Mouse (Mus musculus) effector memory CD4-positive, alpha-beta T cell, adult 7 months (primary cell): ENCODE measurements around the gene Lnp1. TPM values are rescaled to one million over a fixed set of nuclear protein-coding genes. Genes with fewer than 3 reads are reported as not detected.

Experiments
- polyA plus RNA-seq: library from polyadenylated mRNA; unstranded; fragments of 100-300 nt; shearing (Covaris generic); gene quantifications from one replicate; pipeline ENCODE4 v1.2.1, GENCODE M21; 2017

Lnp1 gene
- polyA plus RNA-seq = not detected

DNA sequence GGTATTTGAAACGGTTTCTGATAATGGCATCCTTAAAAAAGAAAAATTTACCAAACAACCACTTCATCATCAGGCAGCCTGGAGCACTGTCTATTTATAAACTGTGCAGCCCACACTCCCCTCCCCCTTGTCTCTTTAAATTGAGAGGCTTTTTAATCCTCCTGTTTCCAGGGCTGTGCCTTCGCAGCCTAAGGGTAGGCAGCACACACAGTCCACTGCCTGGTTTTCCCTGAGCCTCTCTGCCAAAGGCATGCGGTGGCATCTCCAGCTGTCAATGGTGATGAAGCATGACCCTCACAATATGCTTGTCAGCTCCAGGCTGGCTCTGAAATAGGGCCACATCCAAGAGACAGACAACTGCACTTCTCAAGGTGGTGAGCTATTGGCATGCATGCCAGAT is at the start of gene Lnp1:
Gene Lnp1, minus strand, starts transcription at position 39 of the 400 bp plus-strand sequence.

DNA sequence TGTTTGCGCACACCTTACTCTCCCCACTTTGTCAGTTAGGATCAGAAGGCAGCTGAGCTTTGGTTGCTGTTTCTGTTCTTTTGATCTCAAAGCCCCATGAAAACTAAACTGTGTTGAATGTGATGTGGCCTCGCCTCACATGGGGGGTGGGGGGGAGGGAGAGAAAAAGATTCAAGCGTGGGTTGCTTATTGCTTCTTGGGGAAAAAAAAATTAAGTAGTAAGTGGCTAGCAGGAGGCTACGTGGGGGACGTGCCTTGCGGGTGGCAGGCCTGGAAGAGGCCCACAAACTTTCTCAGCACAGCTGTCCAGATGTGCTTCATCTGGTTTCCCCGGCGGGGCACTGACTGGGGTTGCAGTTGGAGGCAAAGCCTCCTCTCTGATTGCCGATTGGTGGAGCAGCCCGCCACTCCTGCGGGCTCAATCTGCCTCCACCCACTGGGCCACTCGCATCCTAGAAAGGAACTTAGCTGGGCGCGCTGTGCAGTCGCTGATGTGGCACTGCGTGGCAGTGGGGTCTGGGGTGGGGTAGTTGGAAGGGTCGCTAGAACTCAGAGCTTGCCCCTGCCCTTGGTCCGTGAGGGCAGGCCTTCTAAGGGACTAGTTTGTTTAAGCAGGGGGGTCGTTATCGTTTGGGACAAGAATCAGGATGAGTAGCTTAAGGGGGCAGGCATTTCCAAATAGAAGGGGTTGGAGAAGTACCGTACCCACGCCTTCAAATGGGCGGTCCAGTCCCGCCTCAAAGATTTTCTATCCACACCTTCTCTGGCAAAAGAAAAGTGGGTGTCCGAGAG is 41.8 kb downstream of the Lnp1 start, which contains the start of gene Tmem45a:
Gene Tmem45a, minus strand, starts transcription at position 343 of the 792 bp plus-strand sequence.

Other genes with a start within 250 kb of the Lnp1 start
- 40.1 TPM for gene Tfg, start 210.6 kb downstream of the Lnp1 start, polyA plus RNA-seq
- gene Adgrg7, start 132.2 kb downstream of the Lnp1 start, polyA plus RNA-seq = not detected
- gene Tmem45a, start 41.9 kb downstream of the Lnp1 start, polyA plus RNA-seq = 1.4 TPM
- not detected for gene Tmem45a2, start 143.3 kb upstream of the Lnp1 start, polyA plus RNA-seq
- 38.7 TPM for gene Tomm70a, start 193.6 kb upstream of the Lnp1 start, polyA plus RNA-seq
- 14.4 TPM for gene Nit2, start 239.3 kb upstream of the Lnp1 start, polyA plus RNA-seq